Mouse (Mus musculus): ENCODE results near the gene Pcdh15.

GRCm38 (mm10) chr10:74129192-74129591 is 1030.0 kb downstream of the Pcdh15 start:
- TF ChIP-seq E2F4 (IDR thresholded peaks at IDR 0.05; ENCODE audit: borderline replicate concordance, low read depth, low read length) (no peak), CHD2 (IDR thresholded peaks at IDR 0.05; ENCODE audit: low read length) (no peak), POLR2A (IDR thresholded peaks at IDR 0.05; ENCODE audit: control insufficient read depth in 1 of 2, insufficient read depth in 1 of 2, low read depth in 1 of 2, low read length in 2 of 2, poor library complexity in 1 of 2) (no peak), USF1 (IDR thresholded peaks at IDR 0.05; ENCODE audit: low read depth, low read length) (no peak), EP300 (IDR thresholded peaks at IDR 0.05; ENCODE audit: low read depth in 1 of 2, low read length in 2 of 2) (no peak), KAT2A (conservative IDR thresholded peaks at IDR 0.05; ENCODE audit: low read depth, low read length) (no peak), HCFC1 (IDR thresholded peaks at IDR 0.05; ENCODE audit: low read depth, low read length) (no peak), CTCF (IDR thresholded peaks at IDR 0.05 in 2 of 3, conservative IDR thresholded peaks at IDR 0.05 in 1 of 3; ENCODE audit: control insufficient read depth in 1 of 3, insufficient read depth in 1 of 3, low read depth in 2 of 3, low read length in 3 of 3, poor library complexity in 1 of 3, severe bottlenecking in 1 of 3) (no peak), POLR2AphosphoS2 (IDR thresholded peaks at IDR 0.05; ENCODE audit: low read length) (no peak)

Measured in MEL (cell line).